Mouse (Mus musculus): ENCODE results near the gene 1700001P01Rik. TPM values are rescaled to one million over a fixed set of nuclear protein-coding genes. Genes with fewer than 3 reads are reported as not detected.

1700001P01Rik gene
- polyA plus RNA-seq, 1 experiment from 2014 or later: 0.74 TPM

DNA sequence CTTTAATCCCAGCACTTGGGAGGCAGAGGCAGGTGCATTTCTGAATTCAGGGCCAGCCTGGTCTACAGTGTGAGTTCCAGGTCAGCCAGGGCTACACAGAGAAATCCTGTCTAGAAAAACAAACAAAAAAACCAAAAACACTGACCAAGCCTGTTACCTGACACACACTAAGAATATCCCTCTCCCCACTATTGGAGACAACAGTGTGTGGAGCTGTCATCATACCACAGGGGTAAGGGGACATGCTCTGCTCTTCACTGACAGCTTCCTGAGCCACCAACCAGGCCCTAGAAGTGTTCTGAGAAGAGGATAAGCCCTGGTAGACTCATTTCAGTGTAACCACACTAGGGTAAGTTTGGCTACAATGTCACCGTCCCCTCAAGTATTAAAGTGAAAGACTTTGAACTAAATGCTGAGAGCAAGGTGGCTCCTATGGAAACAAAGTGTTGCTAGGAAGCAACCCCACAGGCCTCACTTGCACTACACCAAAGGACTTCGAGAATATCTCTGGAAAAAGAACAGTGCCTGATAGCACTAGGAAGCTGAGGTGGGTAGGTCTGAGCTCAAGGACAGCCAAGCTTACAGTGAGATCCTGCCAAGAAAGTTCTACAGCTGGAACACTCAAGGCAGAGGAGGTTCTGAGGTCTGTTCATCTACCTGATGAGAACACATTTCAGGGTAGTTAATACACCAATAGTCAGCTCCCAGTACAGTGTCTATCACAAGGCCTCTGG, 4.4 kb upstream of the 1700001P01Rik start:
- Histone ChIP-seq H3K4me1 (peaks cover 14% of the 10 kb centered on the region), H3K9me3 (replicated peaks) (no peaks in the 10 kb centered on the region), H3K27me3 (ENCODE audit: low read depth, poor library complexity, severe bottlenecking) (no peaks in the 10 kb centered on the region), H3K27ac (no peak overlapping the region), H3K36me3 (peaks cover 62% of the 10 kb centered on the region), H3K4me3 (peak overlapping the region; percentile 80)
- WGBS: 91% methylated on average over 2 of the region's 2 CpGs
- no peak for DNase-seq (ENCODE audit: low spot score)

- WGBS: 93% methylated on average over 1 of the region's 1 CpGs
- no peak overlapping the region for H3K27ac ChIP-seq
- peaks cover 67% of the 10 kb centered on the region for H3K36me3 ChIP-seq
- H3K27me3 ChIP-seq (ENCODE audit: low read depth, poor library complexity, severe bottlenecking): no peaks in the 10 kb centered on the region
- no peak for DNase-seq (ENCODE audit: low spot score)
- no peaks in the 10 kb centered on the region for H3K9me3 ChIP-seq (replicated peaks)
- peaks cover 14% of the 10 kb centered on the region for H3K4me1 ChIP-seq
- H3K4me3 ChIP-seq: no peak overlapping the region
Measured at GRCm38 (mm10) chr11:97778918-97779317, 3.2 kb upstream of the 1700001P01Rik start.

GRCm38 (mm10) chr11:97777129-97777529, 1.4 kb upstream of the 1700001P01Rik start:
- Histone ChIP-seq H3K4me3 (no peak overlapping the region), H3K27ac (no peak overlapping the region), H3K27me3 (ENCODE audit: low read depth, poor library complexity, severe bottlenecking) (no peaks in the 10 kb centered on the region), H3K9me3 (replicated peaks) (no peaks in the 10 kb centered on the region), H3K4me1 (peaks cover 14% of the 10 kb centered on the region), H3K36me3 (peaks cover 67% of the 10 kb centered on the region)
- WGBS: 35% methylated on average over 2 of the region's 2 CpGs
- peak; percentile 47 for DNase-seq (ENCODE audit: low spot score)

- Histone ChIP-seq H3K4me3 (no peak overlapping the region), H3K36me3 (peaks cover 67% of the 10 kb centered on the region), H3K9me3 (replicated peaks) (no peaks in the 10 kb centered on the region), H3K27me3 (ENCODE audit: low read depth, poor library complexity, severe bottlenecking) (no peaks in the 10 kb centered on the region), H3K27ac (no peak overlapping the region), H3K4me1 (peaks cover 14% of the 10 kb centered on the region)
- DNase-seq (ENCODE audit: low spot score): no peak
- 60% methylated on average over 5 of the region's 5 CpGs for WGBS
Measured at GRCm38 (mm10) chr11:97776497-97777128, 895 bp upstream of the 1700001P01Rik start.

DNA sequence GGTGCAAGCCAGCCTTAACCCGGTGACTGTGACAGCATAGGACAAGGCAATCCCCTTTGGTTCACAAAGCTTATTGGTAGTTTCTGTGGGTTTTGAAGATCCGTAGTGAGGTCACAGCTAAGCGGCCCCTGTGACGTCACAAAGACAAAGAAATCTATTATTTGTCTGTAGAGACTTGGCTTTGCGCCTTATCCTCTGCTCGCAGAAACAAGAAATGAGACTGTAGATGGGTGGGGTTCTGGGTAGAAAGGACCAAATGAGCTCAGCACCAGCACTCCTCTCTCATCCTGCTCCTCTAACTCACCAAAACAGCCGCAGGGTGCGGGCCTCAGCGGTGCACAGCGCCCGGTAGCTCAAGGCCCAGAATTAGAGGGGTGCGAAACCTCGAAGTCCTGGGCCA, 532 bp downstream of the 1700001P01Rik start:
- no peak overlapping the region for H3K4me3 ChIP-seq
- no peak for DNase-seq (ENCODE audit: low spot score)
- H3K27ac ChIP-seq: no peak overlapping the region

DNA sequence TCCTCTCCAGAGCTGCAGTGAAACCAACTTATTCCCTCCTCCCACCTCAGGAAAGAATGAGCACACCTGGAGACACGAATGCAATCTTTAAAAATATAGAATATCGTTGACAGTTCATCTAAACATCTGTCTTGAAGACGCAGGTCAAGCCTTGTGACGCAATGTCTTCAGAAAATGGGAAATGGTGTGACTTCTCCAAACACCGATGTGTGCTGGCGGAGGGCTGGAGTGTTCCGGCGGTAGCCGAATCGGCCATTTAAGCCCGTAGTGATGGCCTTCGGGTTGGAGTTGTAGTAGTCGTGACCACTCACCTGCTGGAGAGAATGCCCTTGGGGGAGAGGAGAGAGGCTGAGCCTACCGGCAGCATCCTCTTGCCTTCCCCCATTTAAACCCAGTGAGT, 4.3 kb downstream of the 1700001P01Rik start:
- Histone ChIP-seq H3K27me3 (ENCODE audit: low read depth, poor library complexity, severe bottlenecking) (no peaks in the 10 kb centered on the region), H3K4me1 (no peaks in the 10 kb centered on the region), H3K27ac (no peak overlapping the region), H3K4me3 (no peak overlapping the region), H3K9me3 (replicated peaks) (no peaks in the 10 kb centered on the region), H3K36me3 (peaks cover 17% of the 10 kb centered on the region)
- WGBS: 85% methylated on average over 14 of the region's 14 CpGs
- no peak for DNase-seq (ENCODE audit: low spot score)

More for the DNA sequence above, 532 bp downstream of the 1700001P01Rik start:
- WGBS: 81% methylated on average over 13 of the region's 13 CpGs
- H3K4me1 ChIP-seq: peaks cover 4% of the 10 kb centered on the region
- no peaks in the 10 kb centered on the region for H3K9me3 ChIP-seq (replicated peaks)
- peaks cover 54% of the 10 kb centered on the region for H3K36me3 ChIP-seq
- H3K27me3 ChIP-seq (ENCODE audit: low read depth, poor library complexity, severe bottlenecking): no peaks in the 10 kb centered on the region

- no peak overlapping the region for H3K4me3 ChIP-seq
- H3K27me3 ChIP-seq (ENCODE audit: low read depth, poor library complexity, severe bottlenecking): no peaks in the 10 kb centered on the region
- H3K27ac ChIP-seq: no peak overlapping the region
- peaks cover 1% of the 10 kb centered on the region; the same call in 1 of the 2 replicates for H3K36me3 ChIP-seq
- peaks cover 12% of the 10 kb centered on the region for H3K4me1 ChIP-seq
- no peaks in the 10 kb centered on the region for H3K9me3 ChIP-seq (replicated peaks)
- 40% methylated on average over 2 of the region's 2 CpGs for WGBS
- no peak for DNase-seq (ENCODE audit: low spot score)
Measured at GRCm38 (mm10) chr11:97769704-97770103, 6.0 kb downstream of the 1700001P01Rik start.

DNA sequence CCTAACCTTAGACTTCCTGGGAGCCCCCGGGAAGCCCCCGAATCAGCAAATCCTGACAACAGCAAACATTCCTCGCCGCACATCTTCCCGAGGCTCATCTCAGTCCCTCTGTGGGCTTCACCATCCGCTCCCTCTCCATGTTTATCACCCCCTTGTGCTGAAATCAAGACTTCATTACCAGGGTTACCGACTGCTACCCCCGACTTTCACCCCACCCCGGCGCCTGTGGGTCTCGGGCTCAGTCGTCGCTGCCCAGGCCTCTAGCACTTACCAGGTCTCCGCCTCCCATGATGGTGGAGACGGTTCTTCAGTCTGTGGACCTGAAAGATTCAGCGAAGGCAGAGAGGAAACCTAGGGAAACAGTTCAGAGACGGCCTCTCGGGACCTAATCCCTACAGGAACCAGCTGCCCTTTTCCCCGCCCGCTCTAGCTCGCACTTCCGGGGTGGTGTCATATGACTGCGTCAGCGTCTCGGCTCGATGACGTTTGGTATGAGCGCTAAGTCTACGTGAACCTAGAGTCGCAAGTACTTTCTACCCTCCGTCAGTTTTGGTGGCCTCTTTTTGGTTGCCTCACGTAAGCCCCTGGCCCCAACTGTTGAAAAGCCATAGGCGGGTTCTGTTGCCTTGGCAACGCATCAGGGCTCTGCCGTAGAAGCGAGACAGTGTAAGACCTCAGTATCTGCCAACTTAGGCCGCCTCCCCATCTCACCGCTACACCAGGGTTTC, 9.4 kb downstream of the 1700001P01Rik start, which contains the start of gene Cwc25:
TSS of gene Cwc25 (minus strand) at position 403 of the 728 bp plus-strand sequence.
- Histone ChIP-seq H3K9me3 (replicated peaks) (no peaks in the 10 kb centered on the region), H3K4me1 (peaks cover 16% of the 10 kb centered on the region), H3K27me3 (ENCODE audit: low read depth, poor library complexity, severe bottlenecking) (no peaks in the 10 kb centered on the region), H3K4me3 (peak within 1 kb of the TSS; percentile 98), H3K36me3 (peaks cover 34% of the 10 kb centered on the region), H3K27ac (peak within 1 kb of the TSS; percentile 86)
- WGBS: under 1% methylated on average over 38 of the region's 38 CpGs
- DNase-seq (ENCODE audit: low spot score): peak; percentile 96

GRCm38 (mm10) chr11:97761638-97762037, 14.1 kb downstream of the 1700001P01Rik start:
- H3K27me3 ChIP-seq (ENCODE audit: low read depth, poor library complexity, severe bottlenecking): no peaks in the 10 kb centered on the region
- peaks cover 81% of the 10 kb centered on the region for H3K36me3 ChIP-seq
- DNase-seq (ENCODE audit: low spot score): no peak

DNA sequence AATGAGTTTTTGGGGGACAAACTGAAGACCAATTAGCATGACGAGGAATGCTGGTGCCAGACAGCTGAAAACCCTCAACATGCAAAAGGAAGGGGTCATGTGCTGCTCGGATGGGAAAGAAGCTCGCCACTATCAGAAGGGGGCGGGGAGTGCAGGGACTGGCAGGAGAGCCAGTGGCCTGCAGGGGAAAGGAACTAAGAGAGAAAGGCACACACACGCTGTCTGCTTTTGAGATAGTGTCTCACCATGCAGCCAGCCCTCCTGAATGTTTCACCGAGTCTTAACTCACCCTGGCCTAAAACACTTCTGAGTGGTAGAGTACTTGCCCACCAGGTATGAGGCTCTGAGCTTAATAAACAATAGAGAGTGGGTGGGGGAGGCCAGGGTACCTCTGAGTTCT, 16.8 kb downstream of the 1700001P01Rik start:
- Histone ChIP-seq H3K36me3 (peaks cover 97% of the 10 kb centered on the region), H3K27me3 (ENCODE audit: low read depth, poor library complexity, severe bottlenecking) (no peaks in the 10 kb centered on the region), H3K27ac (no peak overlapping the region), H3K4me1 (no peaks in the 10 kb centered on the region), H3K9me3 (replicated peaks) (no peaks in the 10 kb centered on the region), H3K4me3 (no peak overlapping the region)
- DNase-seq (ENCODE audit: low spot score): no peak
- 88% methylated on average over 6 of the region's 6 CpGs for WGBS

More at GRCm38 (mm10) chr11:97761638-97762037, 14.1 kb downstream of the 1700001P01Rik start:
- Histone ChIP-seq H3K9me3 (replicated peaks) (no peaks in the 10 kb centered on the region), H3K4me3 (no peak overlapping the region), H3K4me1 (peaks cover 16% of the 10 kb centered on the region), H3K27ac (no peak overlapping the region)

DNA sequence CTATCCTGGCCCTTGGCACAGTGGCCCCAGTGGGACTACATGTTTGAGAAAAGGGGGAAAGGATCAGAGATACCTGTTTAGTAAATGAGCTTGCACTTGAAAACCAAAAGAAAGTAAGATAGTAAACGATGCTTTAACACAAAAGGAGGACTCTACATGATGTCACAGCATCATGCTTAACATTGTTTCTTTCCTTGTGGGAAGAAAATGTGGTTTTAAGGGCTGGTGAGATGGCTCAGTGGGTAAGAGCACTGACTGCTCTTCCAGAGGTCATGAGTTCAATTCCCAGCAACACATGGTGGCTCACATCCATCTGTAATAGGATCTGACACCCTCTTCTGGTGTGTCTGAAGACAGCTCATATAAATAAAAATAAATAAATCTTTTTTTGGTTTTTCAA, 17.6 kb downstream of the 1700001P01Rik start:
- Histone ChIP-seq H3K27ac (no peak overlapping the region), H3K9me3 (replicated peaks) (no peaks in the 10 kb centered on the region), H3K36me3 (peaks cover 98% of the 10 kb centered on the region), H3K4me3 (no peak overlapping the region), H3K4me1 (no peaks in the 10 kb centered on the region), H3K27me3 (ENCODE audit: low read depth, poor library complexity, severe bottlenecking) (no peaks in the 10 kb centered on the region)
- 95% methylated on average over 1 of the region's 1 CpGs for WGBS
- no peak for DNase-seq (ENCODE audit: low spot score)

- Histone ChIP-seq H3K27me3 (ENCODE audit: low read depth, poor library complexity, severe bottlenecking) (no peaks in the 10 kb centered on the region), H3K4me3 (no peak overlapping the region), H3K9me3 (replicated peaks) (0 out of 2 replicates have a peak, but pooled peaks cover 3% of the 10 kb centered on the region), H3K27ac (no peak overlapping the region), H3K4me1 (no peaks in the 10 kb centered on the region), H3K36me3 (peaks cover 96% of the 10 kb centered on the region)
- no peak for DNase-seq (ENCODE audit: low spot score)
- 96% methylated on average over 8 of the region's 8 CpGs for WGBS
Measured at GRCm38 (mm10) chr11:97753277-97753676, 22.4 kb downstream of the 1700001P01Rik start.

DNA sequence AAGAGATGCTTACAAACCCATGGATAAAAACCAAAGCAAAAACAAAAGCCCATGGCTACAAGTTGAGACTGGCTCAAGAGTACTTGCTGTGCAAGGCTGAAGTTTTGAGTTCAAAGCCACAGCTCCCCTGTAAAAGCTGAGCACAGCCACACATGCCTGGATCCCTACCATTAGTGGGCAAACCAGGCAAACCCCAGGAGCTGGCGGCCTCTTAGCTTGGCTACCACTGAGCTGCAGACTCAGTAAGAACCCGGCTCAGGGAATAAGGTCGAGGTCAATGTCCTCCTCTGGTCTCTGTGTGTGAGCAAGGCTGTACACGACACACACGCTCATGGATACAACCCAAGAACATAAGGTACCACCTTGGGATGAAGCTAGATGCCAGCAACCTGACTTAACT, 27.2 kb downstream of the 1700001P01Rik start:
- 90% methylated on average over 5 of the region's 5 CpGs for WGBS
- DNase-seq (ENCODE audit: low spot score): no peak
- Histone ChIP-seq H3K9me3 (replicated peaks) (0 out of 2 replicates have a peak, but pooled peaks cover 3% of the 10 kb centered on the region), H3K27ac (no peak overlapping the region), H3K4me1 (peaks cover 10% of the 10 kb centered on the region), H3K4me3 (no peak overlapping the region), H3K36me3 (peaks cover 74% of the 10 kb centered on the region), H3K27me3 (ENCODE audit: low read depth, poor library complexity, severe bottlenecking) (no peaks in the 10 kb centered on the region)
